Mouse (Mus musculus) intestine, embryonic 14.5 days (tissue): ENCODE measurements around the gene Mpp6. TPM values are rescaled to one million over a fixed set of nuclear protein-coding genes. Genes with fewer than 3 reads are reported as not detected.
A peak's percentile ranks its signal among the peaks of the same experiment; 100 is the strongest.

Experiments used
- ATAC-seq: fragments of 200-750 bp; cut with Nextera tagmentation; replicated peaks from 2 replicates; pipeline ENCODE4 v1.8.0; 2017; ENCODE audit warnings: low read depth, moderate number of reproducible peaks, moderate TSS enrichment, moderate library complexity; ENCODE audit not compliant: low FRiP score, low TSS enrichment
- DNase-seq: peaks from one replicate; pipeline ENCODE4 v3.0.0-alpha.2; 2018; ENCODE audit warnings: low spot score
- H3K27ac ChIP-seq: fragments of 300-500 bp; sonication (generic); 2 replicates; pipeline ENCODE4 v1.5.1; 2014; ENCODE audit warnings: low read depth, mild to moderate bottlenecking, control low read depth
- H3K27me3 ChIP-seq: fragments of 300-500 bp; sonication (generic); replicated peaks from 2 replicates; pipeline ENCODE4 v1.6.1; 2014; ENCODE audit warnings: low read length, control low read depth; ENCODE audit not compliant: control insufficient read depth, insufficient read depth
- H3K36me3 ChIP-seq: fragments of 300-500 bp; sonication (generic); 2 replicates; pipeline ENCODE4 v1.6.1; 2014; ENCODE audit warnings: low read length, control low read depth; ENCODE audit not compliant: control insufficient read depth, insufficient read depth
- H3K4me1 ChIP-seq: fragments of 300-500 bp; sonication (generic); replicated peaks from 2 replicates; pipeline ENCODE4 v1.6.1; 2014; ENCODE audit warnings: low read length, control low read depth, mixed read lengths; ENCODE audit not compliant: control insufficient read depth, insufficient read depth
- H3K4me2 ChIP-seq: fragments of 300-500 bp; sonication (generic); 2 replicates; pipeline ENCODE4 v1.6.1; 2014; ENCODE audit warnings: low read length
- H3K4me3 ChIP-seq: fragments of 300-500 bp; sonication (generic); 2 replicates; pipeline ENCODE4 v1.5.1; 2014; ENCODE audit warnings: low read depth, low read length, control low read depth, mixed read lengths
- H3K9ac ChIP-seq: fragments of 300-500 bp; sonication (generic); 2 replicates; pipeline ENCODE4 v1.6.1; 2014; ENCODE audit warnings: mild to moderate bottlenecking, low read length
- H3K9me3 ChIP-seq: fragments of 300-500 bp; sonication (generic); 2 replicates; pipeline ENCODE4 v1.6.1; 2016; ENCODE audit warnings: low read length, control low read depth; ENCODE audit not compliant: control insufficient read depth
- WGBS: fragments of 180-500 bp; shearing (Covaris S2); extraction: QIAGEN DNeasy Blood & Tissue Kit; methylation state at CpG from one replicate; pipeline ENCODE4 v1.1.7; 2014; 5-methylcytosine and 5-hydroxymethylcytosine counted together
- polyA plus RNA-seq: library from polyadenylated mRNA; unstranded; fragments of >200 nt; fragmentation: Nextera tagmentation; extraction: Ambion mirVana; gene quantifications from 2 replicates; pipeline ENCODE4 v1.2.1, GENCODE M21; 2014

Gene Mpp6
- polyA plus RNA-seq, 1 experiment from 2014 or later: 55.0 TPM

DNA sequence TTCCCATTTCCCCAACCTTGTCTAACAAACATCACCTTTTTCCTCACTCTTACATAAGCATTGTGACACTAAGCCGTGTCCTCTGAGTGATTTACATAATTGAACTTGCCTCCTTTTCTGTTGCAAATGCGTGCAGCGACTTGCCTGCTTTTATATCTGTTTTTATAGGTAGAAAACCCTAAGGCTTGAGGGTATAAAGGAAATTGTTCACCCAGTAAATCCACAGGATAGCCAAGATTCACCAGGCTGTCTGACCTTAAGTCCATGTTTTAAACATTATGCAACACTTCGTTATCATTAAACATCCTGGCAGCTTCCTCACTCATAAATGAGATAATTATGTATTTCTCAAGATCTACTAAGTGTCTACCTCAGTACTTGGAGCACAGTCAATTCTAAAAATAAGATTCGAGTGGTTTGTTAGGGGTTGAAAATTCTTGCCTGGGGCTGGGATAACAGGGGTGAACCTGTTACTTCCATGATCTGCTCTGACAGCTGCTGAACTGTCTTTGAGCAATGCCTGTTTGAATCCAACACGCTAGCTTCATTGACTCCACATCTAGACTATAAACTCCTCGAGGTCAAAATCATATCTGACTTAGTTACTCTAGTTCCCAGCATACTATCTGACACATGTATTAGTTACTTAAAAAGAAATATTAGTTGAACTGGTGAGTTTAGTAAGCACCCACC lies 18.4 kb upstream of the Mpp6 start:
- ATAC-seq: no peak
- DNase-seq: no peak
- H3K9me3 ChIP-seq: no peaks in the 10 kb centered on the region
- H3K9ac ChIP-seq: no peak overlapping the region
- no peak overlapping the region for H3K4me3 ChIP-seq
- no peaks in the 10 kb centered on the region for H3K27me3 ChIP-seq
- WGBS: 75% methylated on average over 7 of the region's 7 CpGs
- no peaks in the 10 kb centered on the region for H3K4me1 ChIP-seq
- H3K4me2 ChIP-seq: no peak overlapping the region
- no peaks in the 10 kb centered on the region for H3K36me3 ChIP-seq
- no peak overlapping the region for H3K27ac ChIP-seq

DNA sequence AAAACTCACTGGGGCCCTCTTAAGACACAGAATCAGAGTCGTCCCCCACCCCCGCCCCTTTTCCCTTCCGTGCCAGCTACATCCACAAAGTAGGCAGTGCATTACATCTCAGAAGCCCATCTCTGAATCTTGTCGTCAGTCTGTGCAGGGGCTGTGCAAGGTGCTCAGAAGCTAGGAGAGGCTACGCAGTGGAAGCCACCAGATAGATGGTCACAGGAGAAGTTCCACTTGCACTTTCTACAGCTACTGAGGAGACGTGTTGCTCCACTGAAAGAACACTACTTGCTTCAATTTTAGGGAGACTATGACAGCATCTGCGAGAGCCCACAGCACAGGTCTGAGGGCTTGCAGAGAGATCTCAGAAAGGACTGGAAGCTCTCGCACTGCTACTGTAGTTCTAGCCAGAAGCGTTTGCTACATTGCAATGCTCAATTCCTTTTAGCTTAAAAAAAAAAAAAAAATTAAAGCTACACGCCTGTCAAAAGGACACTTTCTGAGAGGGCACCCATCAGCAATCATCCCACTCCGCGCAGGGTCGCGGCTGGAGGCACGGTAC lies 762 bp upstream of the Mpp6 start:
- peak overlapping the region; percentile 73 for H3K4me2 ChIP-seq
- peak overlapping the region; percentile 83 for H3K4me3 ChIP-seq
- H3K4me1 ChIP-seq: peaks cover 3% of the 10 kb centered on the region; the same call in 1 of the 2 replicates
- H3K36me3 ChIP-seq: no peaks in the 10 kb centered on the region
- no peak for DNase-seq
- H3K9ac ChIP-seq: peak overlapping the region; percentile 77
- no peaks in the 10 kb centered on the region for H3K9me3 ChIP-seq
- 3% methylated on average over 15 of the region's 15 CpGs for WGBS
- ATAC-seq: no peak
- no peaks in the 10 kb centered on the region for H3K27me3 ChIP-seq
- H3K27ac ChIP-seq: peak overlapping the region; percentile 64; the same call in 1 of the 2 replicates

- Histone ChIP-seq H3K4me3 (peak overlapping the region; percentile 83), H3K27me3 (no peaks in the 10 kb centered on the region), H3K27ac (peak overlapping the region; percentile 64), H3K36me3 (no peaks in the 10 kb centered on the region), H3K4me1 (peaks cover 3% of the 10 kb centered on the region; the same call in 1 of the 2 replicates), H3K9ac (peak overlapping the region; percentile 77), H3K4me2 (peak overlapping the region; percentile 73), H3K9me3 (no peaks in the 10 kb centered on the region)
- peak; percentile 70 for ATAC-seq
- under 1% methylated on average over 45 of the region's 72 CpGs for WGBS
- DNase-seq: peak; percentile 66
Observed at GRCm38 (mm10) chr6:50110379-50110941, 419 bp downstream of the Mpp6 start.

DNA sequence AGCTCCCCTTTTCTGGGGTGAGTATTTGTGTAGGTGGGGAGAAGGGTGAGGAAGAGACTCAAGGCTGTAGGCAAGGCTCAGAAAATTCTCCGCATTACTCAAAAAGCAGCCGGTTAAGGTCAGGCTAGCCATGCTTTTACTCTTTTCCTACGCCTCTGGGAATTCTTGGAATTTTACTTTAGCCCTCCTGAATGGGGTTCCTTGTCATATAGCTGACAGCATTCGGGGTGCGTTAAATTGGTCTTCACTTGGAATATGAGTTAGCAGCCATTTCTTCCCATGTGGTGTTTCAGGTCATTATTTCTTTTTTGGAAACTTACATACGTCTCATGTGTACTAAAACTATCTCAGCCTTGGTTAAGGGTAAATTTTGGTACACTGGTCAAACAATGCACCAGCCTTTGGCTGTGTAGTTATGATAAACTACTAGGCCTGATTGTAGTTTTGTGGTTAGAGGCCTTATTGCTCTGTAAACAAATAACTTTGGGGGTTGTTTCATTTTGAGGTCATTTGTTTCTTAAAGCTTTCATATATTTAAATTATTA lies 1.1 kb downstream of the Mpp6 start:
- peaks cover 3% of the 10 kb centered on the region; the same call in 1 of the 2 replicates for H3K4me1 ChIP-seq
- no peak overlapping the region for H3K27ac ChIP-seq
- H3K9me3 ChIP-seq: no peaks in the 10 kb centered on the region
- no peak for ATAC-seq
- H3K4me3 ChIP-seq: peak overlapping the region; percentile 83
- H3K27me3 ChIP-seq: no peaks in the 10 kb centered on the region
- H3K4me2 ChIP-seq: peak overlapping the region; percentile 73
- no peaks in the 10 kb centered on the region for H3K36me3 ChIP-seq
- H3K9ac ChIP-seq: peak overlapping the region; percentile 77
- no peak for DNase-seq
- 12% methylated on average over 6 of the region's 6 CpGs for WGBS

DNA sequence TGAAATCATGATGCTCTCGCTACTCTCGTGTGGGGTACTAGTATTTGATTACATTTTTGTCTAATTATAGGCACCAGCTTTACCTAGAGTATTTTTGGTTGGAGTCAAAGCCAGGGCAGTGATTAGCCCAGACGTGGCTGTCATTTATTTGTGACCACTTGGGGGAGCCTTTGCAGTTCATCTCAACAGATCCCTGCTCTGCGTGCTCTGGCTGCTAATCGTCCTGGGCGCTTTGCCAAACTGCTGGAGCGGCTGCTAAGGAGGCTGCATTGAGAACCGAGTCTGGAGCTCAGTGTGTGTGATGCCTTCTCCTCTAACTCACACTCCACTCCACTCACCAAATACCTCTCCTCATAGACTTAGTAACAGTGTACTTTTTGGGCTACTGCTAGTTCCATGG lies 2.7 kb downstream of the Mpp6 start:
- peaks cover 3% of the 10 kb centered on the region; the same call in 1 of the 2 replicates for H3K4me1 ChIP-seq
- H3K9me3 ChIP-seq: no peaks in the 10 kb centered on the region
- H3K27me3 ChIP-seq: no peaks in the 10 kb centered on the region
- H3K4me2 ChIP-seq: peak overlapping the region; percentile 23; the same call in 1 of the 2 replicates
- no peak overlapping the region for H3K9ac ChIP-seq
- WGBS: under 1% methylated on average over 8 of the region's 8 CpGs
- ATAC-seq (peak; percentile 50), DNase-seq (peak; percentile 96)
- H3K4me3 ChIP-seq: no peak overlapping the region
- no peaks in the 10 kb centered on the region for H3K36me3 ChIP-seq
- peak overlapping the region; percentile 29; the same call in 1 of the 2 replicates for H3K27ac ChIP-seq

- Histone ChIP-seq H3K27ac (no peak overlapping the region), H3K9ac (no peak overlapping the region), H3K36me3 (no peaks in the 10 kb centered on the region), H3K4me3 (no peak overlapping the region), H3K4me1 (peaks cover under 1% of the 10 kb centered on the region; the same call in 1 of the 2 replicates), H3K27me3 (no peaks in the 10 kb centered on the region), H3K9me3 (no peaks in the 10 kb centered on the region), H3K4me2 (no peak overlapping the region)
- 87% methylated on average over 6 of the region's 6 CpGs for WGBS
- ATAC-seq (no peak), DNase-seq (no peak)
Observed at GRCm38 (mm10) chr6:50114280-50114679, 4.2 kb downstream of the Mpp6 start.

DNA sequence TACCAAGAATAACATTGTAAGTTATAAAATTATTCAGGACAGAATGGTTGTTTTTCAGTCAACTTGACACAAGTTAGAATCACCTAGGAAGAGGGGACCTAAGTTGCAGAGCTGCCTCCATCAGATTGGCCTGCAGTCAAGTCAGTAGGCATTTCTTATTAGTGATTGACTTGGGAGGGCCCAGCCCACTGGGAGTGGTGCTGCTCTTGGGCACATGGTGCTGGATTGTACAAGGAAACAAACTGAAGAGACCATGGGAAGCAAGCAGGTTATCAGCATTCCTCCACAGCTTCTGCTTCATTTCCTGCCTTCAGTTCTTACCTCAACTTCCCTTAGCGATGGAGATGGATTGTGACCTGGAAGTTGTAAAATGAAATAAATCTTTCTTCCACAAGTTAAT lies 10.9 kb downstream of the Mpp6 start:
- Histone ChIP-seq H3K9ac (no peak overlapping the region), H3K9me3 (no peaks in the 10 kb centered on the region), H3K4me1 (no peaks in the 10 kb centered on the region), H3K36me3 (no peaks in the 10 kb centered on the region), H3K4me2 (no peak overlapping the region), H3K27me3 (no peaks in the 10 kb centered on the region), H3K4me3 (no peak overlapping the region), H3K27ac (no peak overlapping the region)
- DNase-seq: no peak
- ATAC-seq: no peak
- 74% methylated on average over 1 of the region's 1 CpGs for WGBS

GRCm38 (mm10) chr6:50122835-50123234 lies 12.8 kb downstream of the Mpp6 start:
- 95% methylated on average over 4 of the region's 4 CpGs for WGBS
- Histone ChIP-seq H3K9me3 (no peaks in the 10 kb centered on the region), H3K27me3 (no peaks in the 10 kb centered on the region), H3K4me2 (no peak overlapping the region), H3K4me3 (no peak overlapping the region), H3K36me3 (no peaks in the 10 kb centered on the region), H3K4me1 (no peaks in the 10 kb centered on the region), H3K9ac (no peak overlapping the region), H3K27ac (no peak overlapping the region)
- ATAC-seq (no peak), DNase-seq (no peak)
